Mouse (Mus musculus): ENCODE results near the gene Gabpb2. TPM values are rescaled to one million over a fixed set of nuclear protein-coding genes. Genes with fewer than 3 reads are reported as not detected.

The Gabpb2 gene
- total and polyA plus RNA-seq, 3 experiments = 72.2 to 92.8 (median 82.2) TPM

GRCm38 (mm10) chr3:95172526-95173255, 45.0 kb downstream of the Gabpb2 start:
- no peaks in the 10 kb centered on the region for H3K79me2 ChIP-seq (ENCODE audit: control insufficient read depth, insufficient read depth, low read length, poor library complexity)
- H3K27me3 ChIP-seq (ENCODE audit: control insufficient read depth in 1 of 2, insufficient read depth in 2 of 2, low read length in 2 of 2) = no peaks in the 10 kb centered on the region
- no peak overlapping the region for H3K27ac ChIP-seq (ENCODE audit: control insufficient read depth, low read depth, low read length)
- DNase-seq (ENCODE audit: low read depth, low spot score) = no peak
- no peaks in the 10 kb centered on the region for H3K4me1 ChIP-seq (ENCODE audit: control insufficient read depth in 1 of 2, insufficient read depth in 2 of 2, low read length in 2 of 2)
- H3K36me3 ChIP-seq (ENCODE audit: control insufficient read depth in 1 of 2, insufficient read depth in 2 of 2, low read length in 2 of 2) = no peaks in the 10 kb centered on the region
- H3K4me3 ChIP-seq (ENCODE audit: control insufficient read depth in 1 of 2, insufficient read depth in 1 of 2, low read depth in 2 of 2, low read length in 2 of 2) = no peak overlapping the region
- H3K9ac ChIP-seq (ENCODE audit: control insufficient read depth, low read depth, low read length, poor library complexity, severe bottlenecking) = no peak overlapping the region
- no peaks in the 10 kb centered on the region for H3K9me3 ChIP-seq (replicated peaks; ENCODE audit: insufficient read depth, low read length)
- no peak for TF ChIP-seq POLR2AphosphoS5 (IDR thresholded peaks at IDR 0.05; ENCODE audit: borderline replicate concordance, low read depth, low read length)
- TF ChIP-seq KAT2A (conservative IDR thresholded peaks at IDR 0.05; ENCODE audit: low read depth, low read length) = no peak
- TF ChIP-seq GABPA (IDR thresholded peaks at IDR 0.05; ENCODE audit: low read depth, low read length) = no peak
- TF ChIP-seq MEF2A (IDR thresholded peaks at IDR 0.05; ENCODE audit: extremely low read depth, insufficient replicate concordance, low read depth, low read length, poor library complexity, severe bottlenecking) = no peak
- TF ChIP-seq TCF12 (IDR thresholded peaks at IDR 0.05; ENCODE audit: low read depth, low read length) = no peak
- TF ChIP-seq CHD1 (IDR thresholded peaks at IDR 0.05; ENCODE audit: low read depth, low read length) = no peak
- TF ChIP-seq ETS1 (IDR thresholded peaks at IDR 0.05; ENCODE audit: low read depth, low read length) = no peak
- TF ChIP-seq CHD2 (IDR thresholded peaks at IDR 0.05; ENCODE audit: low read length) = no peak
- TF ChIP-seq UBTF (IDR thresholded peaks at IDR 0.05; ENCODE audit: borderline replicate concordance, insufficient read depth, low read depth, low read length) = no peak
- no peak for TF ChIP-seq ELF1 (IDR thresholded peaks at IDR 0.05; ENCODE audit: low read depth, low read length)
- TF ChIP-seq ZKSCAN1 (IDR thresholded peaks at IDR 0.05; ENCODE audit: low read depth, low read length) = no peak
- no peak for TF ChIP-seq MAFK (IDR thresholded peaks at IDR 0.05; ENCODE audit: borderline replicate concordance, low read depth, low read length)
- TF ChIP-seq USF2 (IDR thresholded peaks at IDR 0.05; ENCODE audit: borderline replicate concordance in 1 of 2, insufficient read depth in 1 of 2, low read depth in 1 of 2, low read length in 2 of 2) = no peak
- no peak for TF ChIP-seq NELFE (IDR thresholded peaks at IDR 0.05; ENCODE audit: low read depth, low read length)
- TF ChIP-seq EP300 (IDR thresholded peaks at IDR 0.05; ENCODE audit: low read depth in 1 of 2, low read length in 2 of 2) = no peak
- no peak; a peak in 1 of 4 replicates for TF ChIP-seq POLR2A (IDR thresholded peaks at IDR 0.05; ENCODE audit: control insufficient read depth in 1 of 2, insufficient read depth in 1 of 2, low read depth in 1 of 2, low read length in 2 of 2, poor library complexity in 1 of 2)
- no peak for TF ChIP-seq MYB (IDR thresholded peaks at IDR 0.05; ENCODE audit: low read depth, low read length)

DNA sequence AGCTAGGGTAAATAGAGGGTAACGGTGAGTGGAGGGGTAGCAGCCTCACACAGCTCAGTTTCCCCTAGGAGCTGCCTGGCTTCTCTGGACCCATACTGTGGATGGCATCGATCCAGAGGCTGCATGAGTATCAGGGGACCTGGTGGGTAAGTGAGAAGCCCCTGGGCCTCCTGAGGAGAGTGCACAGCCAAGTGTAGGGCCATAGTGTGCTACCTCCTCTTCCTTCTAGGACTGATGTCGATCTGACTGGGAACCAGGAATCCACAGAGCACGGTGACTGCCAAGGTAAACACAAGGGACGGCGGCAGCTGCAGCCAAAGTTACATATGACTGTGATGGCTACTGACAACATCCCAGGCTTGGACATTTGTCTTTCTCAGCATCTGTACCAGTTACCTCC, 46.6 kb downstream of the Gabpb2 start:
- H3K27me3 ChIP-seq (ENCODE audit: control insufficient read depth in 1 of 2, insufficient read depth in 2 of 2, low read length in 2 of 2) = no peaks in the 10 kb centered on the region

More for the DNA sequence above, 46.6 kb downstream of the Gabpb2 start:
- H3K4me1 ChIP-seq (ENCODE audit: control insufficient read depth in 1 of 2, insufficient read depth in 2 of 2, low read length in 2 of 2) = no peaks in the 10 kb centered on the region
- H3K79me2 ChIP-seq (ENCODE audit: control insufficient read depth, insufficient read depth, low read length, poor library complexity) = no peaks in the 10 kb centered on the region
- no peak overlapping the region for H3K27ac ChIP-seq (ENCODE audit: control insufficient read depth, low read depth, low read length)
- no peaks in the 10 kb centered on the region for H3K36me3 ChIP-seq (ENCODE audit: control insufficient read depth in 1 of 2, insufficient read depth in 2 of 2, low read length in 2 of 2)
- H3K9ac ChIP-seq (ENCODE audit: control insufficient read depth, low read depth, low read length, poor library complexity, severe bottlenecking) = no peak overlapping the region
- no peaks in the 10 kb centered on the region for H3K9me3 ChIP-seq (replicated peaks; ENCODE audit: insufficient read depth, low read length)
- TF ChIP-seq ZMIZ1 (IDR thresholded peaks at IDR 0.05; ENCODE audit: low read depth, low read length) (no peak), MAX (IDR thresholded peaks at IDR 0.05; ENCODE audit: low read length) (no peak), MYC (IDR thresholded peaks at IDR 0.05; ENCODE audit: low read depth, low read length) (no peak), MAFK (IDR thresholded peaks at IDR 0.05; ENCODE audit: borderline replicate concordance, low read depth, low read length) (no peak), MXI1 (IDR thresholded peaks at IDR 0.05; ENCODE audit: low read depth, low read length) (no peak), TCF12 (IDR thresholded peaks at IDR 0.05; ENCODE audit: low read depth, low read length) (no peak), POLR2AphosphoS2 (IDR thresholded peaks at IDR 0.05; ENCODE audit: low read length) (no peak), TBP (IDR thresholded peaks at IDR 0.05; ENCODE audit: low read depth, low read length) (no peak), ETS1 (IDR thresholded peaks at IDR 0.05; ENCODE audit: low read depth, low read length) (no peak), SIN3A (IDR thresholded peaks at IDR 0.05; ENCODE audit: low read length) (no peak), KAT2A (conservative IDR thresholded peaks at IDR 0.05; ENCODE audit: low read depth, low read length) (no peak), CHD2 (IDR thresholded peaks at IDR 0.05; ENCODE audit: low read length) (no peak)
- H3K4me3 ChIP-seq (ENCODE audit: control insufficient read depth in 1 of 2, insufficient read depth in 1 of 2, low read depth in 2 of 2, low read length in 2 of 2) = no peak overlapping the region
- DNase-seq (ENCODE audit: low read depth, low spot score) = no peak
